Mouse (Mus musculus) intestine, embryonic 14.5 days (tissue): ENCODE results near the gene Nr1h5. TPM values are rescaled to one million over a fixed set of nuclear protein-coding genes. Genes with fewer than 3 reads are reported as not detected.

ENCODE experiments used
- ATAC-seq: fragments of 200-750 bp; cut with Nextera tagmentation; replicated peaks from 2 replicates; pipeline ENCODE4 v1.8.0; 2017; ENCODE audit warnings: low read depth, moderate number of reproducible peaks, moderate TSS enrichment, moderate library complexity; ENCODE audit not compliant: low FRiP score, low TSS enrichment
- DNase-seq: peaks from one replicate; pipeline ENCODE4 v3.0.0-alpha.2; 2018; ENCODE audit warnings: low spot score
- H3K27ac ChIP-seq: fragments of 300-500 bp; sonication (generic); 2 replicates; pipeline ENCODE4 v1.5.1; 2014; ENCODE audit warnings: low read depth, mild to moderate bottlenecking, control low read depth
- H3K27me3 ChIP-seq: fragments of 300-500 bp; sonication (generic); replicated peaks from 2 replicates; pipeline ENCODE4 v1.6.1; 2014; ENCODE audit warnings: low read length, control low read depth; ENCODE audit not compliant: control insufficient read depth, insufficient read depth
- H3K36me3 ChIP-seq: fragments of 300-500 bp; sonication (generic); 2 replicates; pipeline ENCODE4 v1.6.1; 2014; ENCODE audit warnings: low read length, control low read depth; ENCODE audit not compliant: control insufficient read depth, insufficient read depth
- H3K4me1 ChIP-seq: fragments of 300-500 bp; sonication (generic); replicated peaks from 2 replicates; pipeline ENCODE4 v1.6.1; 2014; ENCODE audit warnings: low read length, control low read depth, mixed read lengths; ENCODE audit not compliant: control insufficient read depth, insufficient read depth
- H3K4me2 ChIP-seq: fragments of 300-500 bp; sonication (generic); 2 replicates; pipeline ENCODE4 v1.6.1; 2014; ENCODE audit warnings: low read length
- H3K4me3 ChIP-seq: fragments of 300-500 bp; sonication (generic); 2 replicates; pipeline ENCODE4 v1.5.1; 2014; ENCODE audit warnings: low read depth, low read length, control low read depth, mixed read lengths
- H3K9ac ChIP-seq: fragments of 300-500 bp; sonication (generic); 2 replicates; pipeline ENCODE4 v1.6.1; 2014; ENCODE audit warnings: mild to moderate bottlenecking, low read length
- H3K9me3 ChIP-seq: fragments of 300-500 bp; sonication (generic); 2 replicates; pipeline ENCODE4 v1.6.1; 2016; ENCODE audit warnings: low read length, control low read depth; ENCODE audit not compliant: control insufficient read depth
- WGBS: fragments of 180-500 bp; shearing (Covaris S2); extraction: QIAGEN DNeasy Blood & Tissue Kit; methylation state at CpG from one replicate; pipeline ENCODE4 v1.1.7; 2014; 5-methylcytosine and 5-hydroxymethylcytosine counted together
- polyA plus RNA-seq: library from polyadenylated mRNA; unstranded; fragments of >200 nt; fragmentation: Nextera tagmentation; extraction: Ambion mirVana; gene quantifications from 2 replicates; pipeline ENCODE4 v1.2.1, GENCODE M21; 2014

Gene Nr1h5
- polyA plus RNA-seq, 1 experiment from 2014 or later, result not detected

GRCm38 (mm10) chr3:102980349-102980736, 16.4 kb upstream of the Nr1h5 start:
- Histone ChIP-seq H3K9me3 (no peaks in the 10 kb centered on the region), H3K4me2 (peak overlapping the region; percentile 31), H3K9ac (peak overlapping the region; percentile 0; the same call in 1 of the 2 replicates), H3K27ac (no peak overlapping the region), H3K4me3 (no peak overlapping the region), H3K27me3 (no peaks in the 10 kb centered on the region), H3K4me1 (no peaks in the 10 kb centered on the region), H3K36me3 (no peaks in the 10 kb centered on the region)
- WGBS, result 28% methylated on average over 3 of the region's 3 CpGs
- DNase-seq (no peak), ATAC-seq (no peak)

GRCm38 (mm10) chr3:102979550-102980348, 15.8 kb upstream of the Nr1h5 start:
- Histone ChIP-seq H3K4me2 (peak overlapping the region; percentile 31), H3K9ac (peak overlapping the region; percentile 0; the same call in 1 of the 2 replicates), H3K27me3 (no peaks in the 10 kb centered on the region), H3K27ac (peak overlapping the region; percentile 43; the same call in 1 of the 2 replicates), H3K4me1 (no peaks in the 10 kb centered on the region), H3K9me3 (no peaks in the 10 kb centered on the region), H3K36me3 (no peaks in the 10 kb centered on the region), H3K4me3 (no peak overlapping the region)
- ATAC-seq, result 0 out of 2 replicates have a peak, but pooled peaks have one; percentile 62
- no peak for DNase-seq
- WGBS, result 24% methylated on average over 10 of the region's 10 CpGs

- H3K27ac ChIP-seq, result no peak overlapping the region
- DNase-seq (no peak), ATAC-seq (no peak)
- H3K4me3 ChIP-seq, result no peak overlapping the region
- H3K9me3 ChIP-seq, result no peaks in the 10 kb centered on the region
- H3K36me3 ChIP-seq, result no peaks in the 10 kb centered on the region
- no peaks in the 10 kb centered on the region for H3K27me3 ChIP-seq
- H3K9ac ChIP-seq, result no peak overlapping the region
- no peak overlapping the region for H3K4me2 ChIP-seq
- H3K4me1 ChIP-seq, result no peaks in the 10 kb centered on the region
- WGBS, result 76% methylated on average over 4 of the region's 4 CpGs
Observed at GRCm38 (mm10) chr3:102976906-102977305, 13.0 kb upstream of the Nr1h5 start.

- DNase-seq, result no peak
- no peak overlapping the region for H3K4me2 ChIP-seq
- H3K27ac ChIP-seq, result no peak overlapping the region
- H3K27me3 ChIP-seq, result no peaks in the 10 kb centered on the region
- H3K4me1 ChIP-seq, result no peaks in the 10 kb centered on the region
- H3K9me3 ChIP-seq, result no peaks in the 10 kb centered on the region
- H3K9ac ChIP-seq, result no peak overlapping the region
- 72% methylated on average over 3 of the region's 3 CpGs for WGBS
- no peak for ATAC-seq
- H3K4me3 ChIP-seq, result no peak overlapping the region
- H3K36me3 ChIP-seq, result no peaks in the 10 kb centered on the region
Observed at GRCm38 (mm10) chr3:102970508-102970907, 6.6 kb upstream of the Nr1h5 start.

GRCm38 (mm10) chr3:102970067-102970466, 6.1 kb upstream of the Nr1h5 start:
- ATAC-seq (no peak), DNase-seq (no peak)
- H3K4me3 ChIP-seq, result no peak overlapping the region

GRCm38 (mm10) chr3:102955596-102955995, 8.3 kb downstream of the Nr1h5 start:
- no peaks in the 10 kb centered on the region for H3K36me3 ChIP-seq
- H3K9me3 ChIP-seq, result no peaks in the 10 kb centered on the region
- DNase-seq, result no peak
- H3K27me3 ChIP-seq, result no peaks in the 10 kb centered on the region
- no peak for ATAC-seq
- H3K4me2 ChIP-seq, result no peak overlapping the region
- no peak overlapping the region for H3K27ac ChIP-seq
- WGBS, result 63% methylated on average over 3 of the region's 3 CpGs
- H3K4me1 ChIP-seq, result no peaks in the 10 kb centered on the region
- H3K9ac ChIP-seq, result no peak overlapping the region
- H3K4me3 ChIP-seq, result no peak overlapping the region

More at GRCm38 (mm10) chr3:102970067-102970466, 6.1 kb upstream of the Nr1h5 start:
- Histone ChIP-seq H3K4me2 (no peak overlapping the region), H3K27me3 (no peaks in the 10 kb centered on the region), H3K4me1 (no peaks in the 10 kb centered on the region), H3K27ac (no peak overlapping the region), H3K9me3 (no peaks in the 10 kb centered on the region), H3K9ac (no peak overlapping the region), H3K36me3 (no peaks in the 10 kb centered on the region)
- 71% methylated on average over 9 of the region's 9 CpGs for WGBS

- H3K36me3 ChIP-seq, result no peaks in the 10 kb centered on the region
- no peak overlapping the region for H3K27ac ChIP-seq
- no peak overlapping the region for H3K4me3 ChIP-seq
- 89% methylated on average over 3 of the region's 3 CpGs for WGBS
- H3K4me1 ChIP-seq, result no peaks in the 10 kb centered on the region
- DNase-seq (no peak), ATAC-seq (no peak)
- no peak overlapping the region for H3K4me2 ChIP-seq
- no peaks in the 10 kb centered on the region for H3K9me3 ChIP-seq
- no peaks in the 10 kb centered on the region for H3K27me3 ChIP-seq
- H3K9ac ChIP-seq, result no peak overlapping the region
Observed at GRCm38 (mm10) chr3:102955143-102955542, 8.8 kb downstream of the Nr1h5 start.

- Histone ChIP-seq H3K9me3 (no peaks in the 10 kb centered on the region), H3K27me3 (no peaks in the 10 kb centered on the region), H3K36me3 (no peaks in the 10 kb centered on the region), H3K9ac (no peak overlapping the region), H3K4me3 (no peak overlapping the region), H3K4me2 (no peak overlapping the region), H3K4me1 (no peaks in the 10 kb centered on the region), H3K27ac (no peak overlapping the region)
- 88% methylated on average over 12 of the region's 12 CpGs for WGBS
- DNase-seq (no peak), ATAC-seq (no peak)
Observed at GRCm38 (mm10) chr3:102954476-102954875, 9.5 kb downstream of the Nr1h5 start.

GRCm38 (mm10) chr3:102946861-102947260, 17.1 kb downstream of the Nr1h5 start:
- H3K4me3 ChIP-seq, result no peak overlapping the region
- H3K4me1 ChIP-seq, result no peaks in the 10 kb centered on the region
- H3K27me3 ChIP-seq, result no peaks in the 10 kb centered on the region
- no peak overlapping the region for H3K9ac ChIP-seq
- H3K36me3 ChIP-seq, result no peaks in the 10 kb centered on the region
- ATAC-seq (no peak), DNase-seq (no peak)
- no peaks in the 10 kb centered on the region for H3K9me3 ChIP-seq
- 63% methylated on average over 5 of the region's 5 CpGs for WGBS
- H3K4me2 ChIP-seq, result no peak overlapping the region
- no peak overlapping the region for H3K27ac ChIP-seq
